ENCODE assay signal across 17 mouse cellular contexts in the genomic region with DNA sequence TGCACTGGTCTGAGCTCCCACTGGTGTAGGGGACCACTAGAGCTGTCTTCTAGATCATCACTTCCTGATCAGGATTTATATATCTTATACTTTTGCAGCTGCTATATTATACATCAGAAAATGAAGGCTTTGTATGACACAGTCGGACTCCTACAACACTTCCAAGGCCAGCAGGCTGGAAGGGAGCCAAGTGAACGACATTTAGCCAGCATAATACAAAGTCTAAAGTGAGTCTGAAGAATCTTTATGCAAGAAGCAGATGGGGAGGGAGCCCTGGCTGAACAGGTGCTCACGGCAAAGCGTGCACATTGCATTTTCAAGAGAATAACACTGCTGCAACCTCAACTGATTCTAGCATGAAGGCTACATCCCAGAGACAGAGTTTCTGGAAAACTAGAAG. TPM values are rescaled to one million over a fixed set of nuclear protein-coding genes. Genes with fewer than 3 reads are reported as not detected.
A peak's percentile ranks its signal among the peaks of the same experiment; 100 is the strongest.
DNase-seq lines count a peak whose midpoint lies in the region; ATAC-seq and TF ChIP-seq lines count a peak whose summit lies in the region.
"Had no signal": no experiment of that assay in that cellular context is flagged by ENCODE, and none has a peak within 500 bp of the region (broad histone marks: within the 10 kb centered on the region; RNA-seq: fewer than 3 reads in every experiment).

No protein-coding gene starts in this region.

- no peak for ATAC-seq in stomach, embryonic 16.5 days (ENCODE audit: insufficient read depth, low FRiP score)
- ATAC-seq: forebrain, embryonic 14.5 days had no signal

- H3K4me2 ChIP-seq in stomach, embryonic 16.5 days (ENCODE audit: low read depth, low read length) = no peak overlapping the region
- H3K4me2 ChIP-seq: heart, embryonic 12.5 days; lung, embryonic 15.5 days; neural tube, embryonic 12.5 days had no signal

- no peaks in the 10 kb centered on the region for H3K27me3 ChIP-seq in kidney, adult 2 months (replicated peaks; ENCODE audit: control insufficient read depth, insufficient read depth, low read length)
- H3K27me3 ChIP-seq in stomach, embryonic 16.5 days (ENCODE audit: control insufficient read depth, insufficient read depth, low read length) = no peaks in the 10 kb centered on the region
- H3K27me3 ChIP-seq: heart, embryonic 12.5 days; lung, embryonic 15.5 days; neural tube, embryonic 12.5 days had no signal

- no peaks in the 10 kb centered on the region for H3K4me1 ChIP-seq in kidney, adult 2 months (ENCODE audit: control insufficient read depth, insufficient read depth, low read length)
- H3K4me1 ChIP-seq in stomach, embryonic 16.5 days (ENCODE audit: control insufficient read depth, insufficient read depth, low read length) = peaks cover 13% of the 10 kb centered on the region

- WGBS in kidney, adult 2 months = 31% methylated on average over 4 of the region's 4 CpGs
- 31% methylated on average over 4 of the region's 4 CpGs for WGBS in stomach, embryonic 16.5 days

- no peak for TF ChIP-seq POLR2A in kidney, adult 2 months (IDR thresholded peaks at IDR 0.05; ENCODE audit: low read depth, low read length)
- TF ChIP-seq POLR2A in brain, embryonic 14.5 days (IDR thresholded peaks at IDR 0.05; ENCODE audit: borderline replicate concordance, extremely low read depth, insufficient read depth, insufficient read length, poor library complexity, severe bottlenecking) = no peak

- H3K9ac ChIP-seq in stomach, embryonic 16.5 days (ENCODE audit: low read length) = no peak overlapping the region
- H3K9ac ChIP-seq: heart, embryonic 12.5 days; lung, embryonic 15.5 days; neural tube, embryonic 12.5 days had no signal

- peak; percentile 53 for DNase-seq in kidney, adult 2 months
- DNase-seq in kidney, adult 11 months = no peak
- DNase-seq in right cerebral cortex, postnatal 14 days = peak; percentile 41
- DNase-seq in right cerebral cortex, postnatal 36 days (ENCODE audit: low spot score in 2 of 2) = no peak
- DNase-seq in brain, embryonic 14.5 days (ENCODE audit: low read depth) = peak; percentile 45
- no peak for DNase-seq in cerebellum, adult 8-10 months
- no peak for DNase-seq in cerebellum, adult 11 months
- DNase-seq: cerebellum, adult 2 months; heart, postnatal 4 days; liver; thymus, postnatal 36 days had no signal

- H3K27ac ChIP-seq in kidney, adult 2 months (ENCODE audit: insufficient read depth, low read depth, low read length) = no peak overlapping the region
- peak overlapping the region; percentile 42; the same call in 1 of the 2 replicates for H3K27ac ChIP-seq in stomach, embryonic 16.5 days (ENCODE audit: low read length)
- H3K27ac ChIP-seq: lung, embryonic 15.5 days; neural tube, embryonic 12.5 days had no signal

- H3K4me3 ChIP-seq in kidney, adult 2 months (ENCODE audit: insufficient read depth, low read depth, low read length) = no peak overlapping the region
- no peak overlapping the region for H3K4me3 ChIP-seq in stomach, embryonic 16.5 days (replicated peaks; ENCODE audit: low read length)
- H3K4me3 ChIP-seq: heart, embryonic 12.5 days; lung, embryonic 15.5 days; neural tube, embryonic 12.5 days had no signal

- H3K36me3 ChIP-seq in kidney, adult 2 months (ENCODE audit: control insufficient read depth, insufficient read depth, low read length) = no peaks in the 10 kb centered on the region
- H3K36me3 ChIP-seq in stomach, embryonic 16.5 days (ENCODE audit: control insufficient read depth, insufficient read depth, low read length) = no peaks in the 10 kb centered on the region
- H3K36me3 ChIP-seq: G1E; heart, embryonic 12.5 days; lung, embryonic 15.5 days; neural tube, embryonic 12.5 days had no signal

- H3K9me3 ChIP-seq in stomach, embryonic 16.5 days (replicated peaks; ENCODE audit: control insufficient read depth, low read length) = no peaks in the 10 kb centered on the region
- H3K9me3 ChIP-seq: G1E; heart, embryonic 12.5 days; lung, embryonic 15.5 days; neural tube, embryonic 12.5 days had no signal

- TF ChIP-seq CTCF in kidney, adult 2 months (conservative IDR thresholded peaks at IDR 0.05; ENCODE audit: insufficient read depth, insufficient read length, low read depth, low read length) = no peak
- TF ChIP-seq CTCF in brain, embryonic 14.5 days (IDR thresholded peaks at IDR 0.05; ENCODE audit: borderline replicate concordance, extremely low read depth, insufficient read depth, insufficient read length) = no peak

RNA-seq across cellular contexts. Expression of a gene that starts 4.8 kb away (rescaled TPM):
- polyA plus RNA-seq in kidney, adult 2 months (2012; rRNA removed) = 0.57 and 0.59 TPM in 2 replicates
- 1.2 and 1.4 TPM in 2 replicates for polyA plus RNA-seq in brain, embryonic 14.5 days (2012; rRNA removed)
- polyA plus RNA-seq in stomach, embryonic 16.5 days (2015; fragmentation: Nextera tagmentation; extraction: Ambion mirVana) = 1.7 and 1.9 TPM in 2 replicates

RNA-seq across cellular contexts. Expression of a gene that starts 12.7 kb away (rescaled TPM):
- 31.6 and 34.4 TPM in 2 replicates for polyA plus RNA-seq in kidney, adult 2 months (2012; rRNA removed)
- polyA plus RNA-seq in brain, embryonic 14.5 days (2012; rRNA removed) = 69.9 and 74.3 TPM in 2 replicates
- polyA plus RNA-seq in stomach, embryonic 16.5 days (2015; fragmentation: Nextera tagmentation; extraction: Ambion mirVana) = 102 and 114 TPM in 2 replicates

RNA-seq across cellular contexts. Expression of a gene that starts 13.0 kb away (rescaled TPM):
- polyA plus RNA-seq in kidney, adult 2 months (2012; rRNA removed) = 105 and 184 TPM in 2 replicates
- 432 and 443 TPM in 2 replicates for polyA plus RNA-seq in brain, embryonic 14.5 days (2012; rRNA removed)
- polyA plus RNA-seq in stomach, embryonic 16.5 days (2015; fragmentation: Nextera tagmentation; extraction: Ambion mirVana) = 789 and 1,020 TPM in 2 replicates

Comparison
In these comparisons a context has a peak if more than half of its experiments do, and no peak if none do; other contexts are left out.
1. DNase-seq: peak in kidney, adult 2 months (single experiment), right cerebral cortex, postnatal 14 days (single experiment) and brain, embryonic 14.5 days (single experiment); none in kidney, adult 11 months (single experiment), right cerebral cortex, postnatal 36 days (0 of 2), cerebellum, adult 8-10 months (single experiment) and cerebellum, adult 11 months (single experiment).